Mouse (Mus musculus) CH12.LX (cell line): Measurements from ENCODE around the gene Noa1. TPM values are rescaled to one million over a fixed set of nuclear protein-coding genes. Genes with fewer than 3 reads are reported as not detected.

Source experiments
- DNase-seq: peaks from one replicate; pipeline ENCODE4 v3.0.0-alpha.2; 2013; ENCODE audit errors: extremely low read depth
- H3K27ac ChIP-seq: 2 replicates; pipeline ENCODE4 v1.5.1; 2012; ENCODE audit warnings: low read depth, mild to moderate bottlenecking, control low read depth, moderate library complexity; ENCODE audit not compliant: insufficient read depth
- H3K27me3 ChIP-seq: replicated peaks from 2 replicates; pipeline ENCODE3; 2012; ENCODE audit warnings: inconsistent platforms
- H3K36me3 ChIP-seq, 2 experiments: replicated peaks in 1 of 2; 2 replicates each; pipeline versions ENCODE3 to v1.6.1; 2012; ENCODE audit warnings: inconsistent platforms in 1 of 2, low read length in 1 of 2, mild to moderate bottlenecking in 1 of 2, mixed read lengths in 1 of 2, moderate library complexity in 1 of 2; ENCODE audit not compliant: control insufficient read depth in 1 of 2, insufficient read depth in 1 of 2
- H3K4me1 ChIP-seq, 2 experiments: 2 replicates each; pipeline ENCODE4 v1.6.1; 2012; ENCODE audit warnings: inconsistent platforms in 1 of 2, moderate library complexity in 1 of 2; ENCODE audit not compliant: insufficient read depth in 2 of 2, control insufficient read depth in 1 of 2
- H3K4me2 ChIP-seq: 2 replicates; pipeline ENCODE4 v1.6.1; 2012; ENCODE audit warnings: low read depth, mild to moderate bottlenecking, control low read depth; ENCODE audit not compliant: poor library complexity, insufficient read depth, severe bottlenecking
- H3K4me3 ChIP-seq, 3 experiments: fragments of 150-350 bp in 1 of 3; sonication (generic) in 1 of 3; replicated peaks in 1 of 3; 2 replicates each; pipeline versions ENCODE3 to v1.5.1; 2011 to 2012; ENCODE audit warnings: low read depth in 2 of 3, low read length in 2 of 3, mild to moderate bottlenecking in 2 of 3, moderate library complexity in 2 of 3, control low read depth in 1 of 3, improper control_type of control experiment in 1 of 3, inconsistent platforms in 1 of 3, mixed read lengths in 1 of 3; ENCODE audit not compliant: poor library complexity in 1 of 3
- H3K79me2 ChIP-seq: replicated peaks from 2 replicates; pipeline ENCODE4 v1.6.1; 2012; ENCODE audit warnings: mild to moderate bottlenecking, moderate library complexity; ENCODE audit not compliant: control insufficient read depth, poor library complexity, insufficient read depth, severe bottlenecking; ENCODE audit errors: extremely low read depth
- H3K9ac ChIP-seq: 2 replicates; pipeline ENCODE4 v1.6.1; 2012; ENCODE audit warnings: low read depth, mild to moderate bottlenecking, control low read depth, moderate library complexity; ENCODE audit not compliant: insufficient read depth
- H3K9me3 ChIP-seq: replicated peaks from 2 replicates; pipeline ENCODE3; 2012; ENCODE audit warnings: low read length, inconsistent platforms, mixed read lengths
- BHLHE40 ChIP-seq: IDR thresholded peaks from 2 replicates; pipeline ENCODE4 v1.6.1; 2011; ENCODE audit warnings: mild to moderate bottlenecking, low read depth, low read length, improper control_type of control experiment
- CHD1 ChIP-seq: IDR thresholded peaks from 2 replicates; pipeline ENCODE4 v1.6.1; 2012; ENCODE audit warnings: low read depth, low read length, improper control_type of control experiment, inconsistent platforms
- CTCF ChIP-seq, 2 experiments: IDR thresholded peaks in 1 of 2; conservative IDR thresholded peaks in 1 of 2; 2 replicates each; pipeline ENCODE4 v1.5.1; 2011 to 2012; ENCODE audit warnings: low read depth in 2 of 2, low read length in 2 of 2, improper control_type of control experiment in 1 of 2, inconsistent platforms in 1 of 2, mild to moderate bottlenecking in 1 of 2, moderate library complexity in 1 of 2
- ELF1 ChIP-seq: IDR thresholded peaks from 2 replicates; pipeline ENCODE4 v1.6.1; 2014; ENCODE audit warnings: low read depth, mild to moderate bottlenecking, inconsistent platforms, low read length, improper control_type of control experiment
- EP300 ChIP-seq: IDR thresholded peaks from 2 replicates; pipeline ENCODE4 v1.6.1; 2011; ENCODE audit warnings: low read length, improper control_type of control experiment
- HCFC1 ChIP-seq: IDR thresholded peaks from 2 replicates; pipeline ENCODE4 v1.6.1; 2012; ENCODE audit warnings: low read depth, mild to moderate bottlenecking, inconsistent platforms, low read length, improper control_type of control experiment
- IRF4 ChIP-seq: IDR thresholded peaks from 2 replicates; pipeline ENCODE4 v1.6.1; 2014; ENCODE audit warnings: low read depth, mild to moderate bottlenecking, inconsistent platforms, low read length, improper control_type of control experiment
- JUN ChIP-seq: IDR thresholded peaks from 2 replicates; pipeline ENCODE4 v1.6.1; 2011; ENCODE audit warnings: low read depth, mild to moderate bottlenecking, low read length, improper control_type of control experiment, moderate library complexity; ENCODE audit not compliant: insufficient read depth
- RAD21 ChIP-seq: IDR thresholded peaks from 2 replicates; pipeline ENCODE4 v1.6.1; 2011; ENCODE audit warnings: low read depth, mild to moderate bottlenecking, low read length, improper control_type of control experiment, moderate library complexity
- SMC3 ChIP-seq: IDR thresholded peaks from 2 replicates; pipeline ENCODE4 v1.6.1; 2011; ENCODE audit warnings: low read depth, low read length, improper control_type of control experiment
- TBP ChIP-seq: conservative IDR thresholded peaks from 2 replicates; pipeline ENCODE4 v1.6.1; 2011; ENCODE audit warnings: low read depth, low read length, improper control_type of control experiment
- USF1 ChIP-seq: IDR thresholded peaks from 2 replicates; pipeline ENCODE4 v1.6.1; 2014; ENCODE audit warnings: low read depth, mild to moderate bottlenecking, inconsistent platforms, low read length, improper control_type of control experiment
- USF2 ChIP-seq: conservative IDR thresholded peaks from 2 replicates; pipeline ENCODE4 v1.6.1; 2011; ENCODE audit warnings: low read depth, low read length, improper control_type of control experiment
- ZC3H11A ChIP-seq: IDR thresholded peaks from 2 replicates; pipeline ENCODE4 v1.6.1; 2012; ENCODE audit warnings: low read depth, mild to moderate bottlenecking, inconsistent platforms, low read length, improper control_type of control experiment
- ZKSCAN1 ChIP-seq: IDR thresholded peaks from 2 replicates; pipeline ENCODE4 v1.6.1; 2012; ENCODE audit warnings: low read depth, inconsistent platforms, low read length, improper control_type of control experiment, borderline replicate concordance
- ZNF384 ChIP-seq: IDR thresholded peaks from 2 replicates; pipeline ENCODE4 v1.6.1; 2012; ENCODE audit warnings: low read depth, low read length, improper control_type of control experiment, inconsistent platforms
- dilution Hi-C: fragments of 300-500 bp; cut with MboI; formaldehyde crosslinking; loops from 2 replicates; pipeline ENCODE4 v1.14.3; 2020; ENCODE audit warnings: low sequenced_read_pairs; ENCODE audit not compliant: extremely low pct_unique_long_range_greater_than_20kb, extremely low pct_ligation_motif_present
- in situ Hi-C: fragments of 300-500 bp; cut with MboI; formaldehyde crosslinking; loops from 3 replicates; pipeline ENCODE4 v1.14.3; 2019; ENCODE audit warnings: low sequenced_read_pairs, low pct_ligation_motif_present, low pct_unique_long_range_greater_than_20kb, mixed read lengths
- polyA plus RNA-seq: library from polyadenylated mRNA; unstranded; fragments of >175 nt; gene quantifications from 2 replicates; pipeline ENCODE4 v1.2.1, GENCODE M21; 2012; ENCODE audit warnings: low read depth; ENCODE audit not compliant: insufficient read length
- total RNA-seq, 2 experiments: library from RNA; depleted of rRNA; stranded (reverse); fragments of 300-350 nt in 1 of 2; fragments of >200 nt in 1 of 2; gene quantifications; 2 replicates each; pipeline ENCODE4 v1.2.3; 2012 to 2014

The Noa1 gene
- total and polyA plus RNA-seq, 3 experiments, result 33.0 to 60.7 (median 45.7) TPM

DNA sequence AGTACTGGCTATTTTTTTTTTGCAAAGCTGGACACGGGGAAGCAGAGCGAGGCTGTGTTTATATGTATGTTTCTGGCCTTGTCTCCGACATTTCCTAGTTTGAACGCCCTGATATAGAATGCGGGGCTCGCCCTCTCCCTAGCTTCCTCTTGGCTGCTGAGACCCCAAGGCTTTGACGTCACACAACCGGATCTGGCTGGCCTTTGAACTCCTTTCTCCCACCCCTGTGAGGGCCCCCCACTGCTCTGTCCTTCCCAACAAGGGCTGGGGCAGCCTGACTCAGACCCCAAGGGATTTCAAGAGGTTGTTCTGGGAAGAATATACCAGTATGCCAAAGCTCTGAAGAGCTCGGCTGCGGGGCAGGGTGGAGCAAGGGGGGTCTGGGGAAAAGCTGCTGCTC lies 48.5 kb upstream of the Noa1 start:
- TF ChIP-seq HCFC1, result no peak
- TF ChIP-seq RAD21, result no peak
- TF ChIP-seq BHLHE40, result no peak
- TF ChIP-seq ZKSCAN1, result no peak
- no peak for TF ChIP-seq ELF1
- no peak for TF ChIP-seq CHD1
- no peak for TF ChIP-seq ZNF384
- no peak for TF ChIP-seq TBP
- TF ChIP-seq EP300, result no peak
- TF ChIP-seq ZC3H11A, result no peak
- TF ChIP-seq IRF4, result no peak
- no peak for TF ChIP-seq USF1
- TF ChIP-seq CTCF (conservative IDR thresholded peaks at IDR 0.05 in 1 of 2, IDR thresholded peaks at IDR 0.05 in 1 of 2; ENCODE audit: low read depth in 2 of 2, low read length in 2 of 2), result no peak
- no peak for TF ChIP-seq SMC3
- no peak for TF ChIP-seq USF2
- TF ChIP-seq, all 38 proteins: peak for 0
- Histone ChIP-seq H3K4me2 (no peak overlapping the region), H3K27ac (no peak overlapping the region), H3K4me3 (no peak overlapping the region), H3K9ac (no peak overlapping the region), H3K36me3 (no peaks in the 10 kb centered on the region), H3K4me1 (peaks cover 10 to 35% of the 10 kb centered on the region in 2 experiments), H3K79me2 (no peaks in the 10 kb centered on the region), H3K27me3 (no peaks in the 10 kb centered on the region), H3K9me3 (no peaks in the 10 kb centered on the region)
- in situ Hi-C loops (loop anchor here (25.0 kb wide), 1 partner anchor 429 kb away; no protein-coding TSS in a partner anchor), dilution Hi-C loops (no loop called here)
- DNase-seq, result no peak

DNA sequence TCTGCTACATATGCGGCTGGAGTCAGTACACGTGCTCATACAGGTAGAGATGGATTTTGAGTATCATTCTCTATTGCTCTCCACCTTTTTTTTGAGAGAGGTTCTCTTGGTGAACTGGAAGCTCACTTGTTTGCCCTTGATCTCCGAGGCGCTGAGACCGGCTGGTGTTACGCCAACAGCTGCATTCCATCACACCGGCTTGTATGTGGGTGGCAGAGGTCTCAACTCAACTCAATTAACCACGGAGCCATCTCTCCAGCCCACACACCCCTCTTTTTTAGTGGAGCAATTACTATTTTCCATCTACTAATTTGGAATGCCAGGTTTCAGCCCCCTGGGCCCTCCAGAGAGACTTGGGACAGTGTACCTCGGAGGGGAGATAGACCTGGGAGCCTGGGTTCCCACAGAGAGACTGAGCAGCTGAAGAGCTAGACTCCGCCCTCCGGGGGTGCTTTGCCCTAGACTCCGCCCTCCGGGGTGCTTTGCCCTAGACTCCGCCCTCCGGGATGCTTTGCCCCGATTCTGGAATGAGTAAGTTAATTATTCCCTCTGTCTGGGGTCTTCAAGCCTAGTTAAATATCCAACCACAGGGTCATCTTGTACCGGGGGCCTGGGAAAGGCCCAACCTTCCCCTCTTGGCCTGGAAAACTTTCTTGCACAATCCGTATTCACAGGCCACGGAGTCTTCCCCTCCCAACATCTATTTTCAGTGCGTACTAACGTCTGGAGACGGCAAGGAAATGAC lies 47.7 kb upstream of the Noa1 start:
- H3K27ac ChIP-seq, result no peak overlapping the region
- no peak overlapping the region for H3K4me2 ChIP-seq
- no peaks in the 10 kb centered on the region for H3K79me2 ChIP-seq
- no peaks in the 10 kb centered on the region for H3K36me3 ChIP-seq
- TF ChIP-seq JUN, result no peak
- peaks cover 10 to 35% of the 10 kb centered on the region in 2 experiments for H3K4me1 ChIP-seq
- DNase-seq, result no peak
- in situ Hi-C loops, result loop anchor here (25.0 kb wide), 1 partner anchor 430 kb away; no protein-coding TSS in a partner anchor
- no peaks in the 10 kb centered on the region for H3K9me3 ChIP-seq
- no peak overlapping the region for H3K4me3 ChIP-seq
- H3K27me3 ChIP-seq, result no peaks in the 10 kb centered on the region
- H3K9ac ChIP-seq, result no peak overlapping the region
- dilution Hi-C loops, result no loop called here
